Mouse (Mus musculus) A20 (cell line): ENCODE measurements at regions not wholly inside any gene's neighbourhood (a gene's known extent, or its start where the extent isn't known, plus 50 kb on each side); places are given as distances from the start of the nearest gene placed in this dataset.
"Not testable (repeated sequence)": the region's sequence is repeated elsewhere in the genome, so short reads cannot be mapped to it uniquely, and the experiment has no call there.

Experiments used
- DNase-seq: peaks from one replicate; pipeline ENCODE4 v3.0.0-alpha.2; 2011; ENCODE audit warnings: low read depth, low spot score

GRCm38 (mm10) chrX:76077781-76078180 lies 186.3 kb upstream of the Cldn34b3 start:
- DNase-seq = no peak

- DNase-seq = no peak
Observed at GRCm38 (mm10) chrX:76082670-76083069, 181.4 kb upstream of the Cldn34b3 start.

- no peak for DNase-seq
Observed at GRCm38 (mm10) chrX:76110763-76111474, 153.2 kb upstream of the Cldn34b3 start.

- DNase-seq = no peak
Observed at GRCm38 (mm10) chrX:76116086-76116485, 148.0 kb upstream of the Cldn34b3 start.

- no peak for DNase-seq
Observed at GRCm38 (mm10) chrX:76116562-76116961, 147.5 kb upstream of the Cldn34b3 start.

GRCm38 (mm10) chrX:76120936-76121335 lies 143.2 kb upstream of the Cldn34b3 start:
- no peak for DNase-seq

- DNase-seq = no peak
Observed at GRCm38 (mm10) chrX:76123355-76123754, 140.7 kb upstream of the Cldn34b3 start.

GRCm38 (mm10) chrX:76137729-76138128 lies 126.4 kb upstream of the Cldn34b3 start:
- DNase-seq = no peak

- DNase-seq = no peak
Observed at GRCm38 (mm10) chrX:76141022-76141421, 123.1 kb upstream of the Cldn34b3 start.

- not testable (repeated sequence) for DNase-seq
Observed at GRCm38 (mm10) chrX:76174806-76175205, 89.3 kb upstream of the Cldn34b3 start.

- no peak for DNase-seq
Observed at GRCm38 (mm10) chrX:76181446-76182148, 82.5 kb upstream of the Cldn34b3 start.

GRCm38 (mm10) chrX:76200607-76201006 lies 63.5 kb upstream of the Cldn34b3 start:
- DNase-seq = no peak

- peak; percentile 56 for DNase-seq
Observed at GRCm38 (mm10) chrX:76201366-76201765, 62.7 kb upstream of the Cldn34b3 start.
